Mouse (Mus musculus): ENCODE results near the gene Zfp354c.

The Zfp354c gene

DNA sequence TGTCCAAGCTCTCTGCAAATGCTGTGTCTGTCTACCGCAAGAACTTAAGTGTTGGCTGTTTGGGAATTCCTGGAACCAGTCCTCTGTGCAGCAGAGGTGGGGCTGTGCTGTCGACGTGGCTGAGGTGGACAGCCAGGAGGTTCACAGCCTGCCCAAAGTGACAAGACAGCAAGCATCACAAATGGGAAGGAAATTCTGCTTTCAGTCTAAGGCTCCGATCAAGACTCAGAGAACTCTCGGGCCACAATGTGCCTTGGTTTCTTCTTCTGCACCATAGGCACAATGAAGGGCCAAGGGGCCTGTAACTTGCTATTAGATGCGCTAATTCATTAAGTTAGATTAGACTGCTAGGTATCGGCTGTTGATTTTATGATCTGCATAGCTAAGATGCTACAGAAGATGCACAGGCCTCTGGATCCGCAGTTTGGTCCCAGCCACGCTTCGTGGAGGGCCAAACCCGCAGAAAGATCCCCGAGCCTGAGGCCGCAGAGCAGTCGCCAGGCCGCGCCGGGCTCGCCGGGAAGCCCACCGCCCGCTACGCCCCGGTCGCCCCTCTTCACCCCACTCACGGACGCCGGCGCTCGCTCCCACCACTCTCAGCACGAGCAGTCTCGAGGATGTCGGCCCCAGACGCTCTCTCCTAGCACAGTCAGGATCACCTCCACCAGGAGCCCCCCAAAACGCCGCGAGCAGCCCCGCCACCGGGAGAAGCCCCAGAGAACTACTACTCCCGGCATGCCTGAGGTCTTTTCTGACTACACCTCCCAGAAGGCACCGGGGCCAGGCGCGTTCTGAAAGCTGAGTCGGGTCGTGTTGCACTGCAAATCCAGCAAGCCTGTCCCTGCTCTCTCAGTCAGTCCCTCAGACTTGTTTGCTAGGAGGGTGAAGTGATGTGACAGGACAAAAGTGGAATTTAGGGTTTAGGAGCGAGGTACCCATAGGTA is at the start of gene Zfp354c:
Gene Zfp354c, minus strand, starts transcription at position 715 of the 944 bp plus-strand sequence.
- no peak for TF ChIP-seq GATA4 (IDR thresholded peaks at IDR 0.05; ENCODE audit: insufficient replicate concordance, low read length)

DNA sequence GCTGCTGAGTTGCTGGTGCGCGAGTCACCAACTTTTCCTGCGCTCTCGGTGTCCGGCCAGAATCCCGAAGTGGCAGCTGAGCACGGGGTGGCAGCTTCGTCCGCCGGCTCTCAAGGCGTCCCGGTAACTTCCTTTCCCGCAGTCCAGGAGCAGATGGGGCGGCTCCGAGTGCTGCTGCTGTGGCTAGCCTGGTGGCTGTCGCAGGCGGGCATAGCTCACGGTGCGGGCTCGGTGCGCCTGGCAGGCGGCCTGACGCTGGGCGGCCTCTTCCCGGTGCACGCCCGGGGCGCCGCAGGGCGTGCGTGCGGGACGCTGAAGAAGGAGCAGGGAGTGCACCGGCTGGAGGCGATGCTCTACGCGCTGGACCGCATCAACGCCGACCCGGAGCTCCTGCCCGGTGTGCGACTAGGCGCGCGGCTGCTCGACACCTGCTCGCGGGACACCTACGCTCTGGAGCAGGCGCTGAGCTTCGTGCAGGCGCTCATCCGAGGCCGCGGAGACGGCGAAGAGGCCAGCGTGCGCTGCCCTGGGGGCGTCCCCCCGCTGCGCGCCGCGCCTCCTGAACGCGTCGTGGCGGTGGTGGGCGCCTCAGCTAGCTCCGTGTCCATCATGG is 23.6 kb upstream of the Zfp354c start:
- no peak for TF ChIP-seq GATA4 (IDR thresholded peaks at IDR 0.05; ENCODE audit: insufficient replicate concordance, low read length)

DNA sequence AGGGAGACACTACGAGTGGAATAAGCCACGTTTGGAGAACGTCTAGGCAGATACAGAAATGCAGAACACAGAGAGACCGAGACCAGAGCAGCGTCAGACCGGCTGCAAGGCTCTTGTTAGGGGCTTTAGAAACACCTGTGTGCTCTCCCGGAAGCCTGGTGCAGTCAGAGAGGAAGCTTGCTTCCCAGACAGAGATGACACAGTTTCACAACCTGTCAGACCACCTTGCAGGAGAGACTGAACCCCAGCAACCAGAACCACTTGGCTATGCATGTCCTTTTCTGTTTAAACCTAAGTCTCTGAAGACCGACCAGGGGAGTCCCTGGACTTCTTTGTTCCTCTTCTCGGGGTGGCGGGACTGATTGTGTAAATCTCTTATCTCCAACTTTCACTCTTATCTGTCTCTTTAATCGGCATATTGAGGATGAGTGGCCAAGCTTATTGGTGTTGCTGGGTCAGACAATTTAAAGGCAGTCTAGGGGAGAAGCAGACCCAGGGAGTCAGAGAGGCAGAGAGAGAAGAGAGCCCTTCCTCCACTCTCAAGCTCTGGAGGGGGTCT is 22.7 kb upstream of the Zfp354c start, which contains the start of gene Grm6:
Gene Grm6, plus strand, starts transcription at position 509 of the 559 bp plus-strand sequence.
- TF ChIP-seq GATA4 (IDR thresholded peaks at IDR 0.05; ENCODE audit: insufficient replicate concordance, low read length): no peak

DNA sequence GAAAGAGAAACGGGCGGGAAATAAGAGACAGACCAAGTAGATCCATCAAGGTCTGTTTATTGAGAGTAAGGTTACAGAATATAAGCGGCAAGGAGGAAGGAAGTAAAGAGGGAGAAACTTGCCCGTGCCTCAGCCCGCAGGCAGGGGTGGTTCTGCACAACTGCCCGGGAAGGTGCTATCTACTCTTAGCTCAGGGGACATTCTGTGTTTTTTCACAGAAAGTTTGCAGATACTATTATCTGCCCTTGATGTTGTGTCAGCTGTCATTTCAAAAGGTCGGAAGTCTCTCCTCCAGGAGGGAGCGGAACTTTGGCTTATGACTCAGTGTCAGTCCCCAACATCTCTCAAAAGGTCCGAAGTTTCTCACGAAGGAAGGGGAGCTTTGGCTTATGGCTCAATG is 21.8 kb upstream of the Zfp354c start:
- TF ChIP-seq GATA4 (IDR thresholded peaks at IDR 0.05; ENCODE audit: insufficient replicate concordance, low read length): no peak

DNA sequence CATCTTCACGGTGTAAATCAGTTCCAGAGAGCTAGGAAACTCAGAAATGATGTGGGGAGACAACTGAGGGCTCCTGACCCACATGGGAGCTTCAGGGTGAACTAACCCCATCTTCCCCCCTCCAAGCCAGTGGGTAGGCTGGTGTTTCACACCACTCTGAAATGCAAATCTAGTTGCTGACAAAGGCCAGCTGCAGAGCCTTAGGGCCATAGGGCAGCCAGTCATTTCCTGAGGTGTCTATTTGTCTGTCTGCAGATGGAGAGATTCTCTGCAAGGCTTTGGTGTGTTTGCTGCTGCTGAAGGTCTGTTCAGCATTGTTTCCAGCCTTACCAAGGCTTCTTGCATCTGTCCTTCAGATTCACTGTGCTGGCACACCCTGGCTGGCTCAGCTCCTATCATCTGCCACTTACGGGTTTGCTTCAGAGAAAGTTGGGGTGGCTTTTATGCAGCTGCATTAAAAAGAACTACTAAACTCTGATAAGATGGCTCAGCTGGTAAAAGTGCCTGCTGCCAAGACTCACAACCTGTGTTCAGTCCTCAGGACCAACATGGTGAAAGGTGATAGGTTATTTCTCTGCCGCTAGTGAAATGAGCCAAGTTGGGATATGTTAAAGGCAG is 21.1 kb upstream of the Zfp354c start:
- TF ChIP-seq GATA4 (IDR thresholded peaks at IDR 0.05; ENCODE audit: insufficient replicate concordance, low read length): no peak

DNA sequence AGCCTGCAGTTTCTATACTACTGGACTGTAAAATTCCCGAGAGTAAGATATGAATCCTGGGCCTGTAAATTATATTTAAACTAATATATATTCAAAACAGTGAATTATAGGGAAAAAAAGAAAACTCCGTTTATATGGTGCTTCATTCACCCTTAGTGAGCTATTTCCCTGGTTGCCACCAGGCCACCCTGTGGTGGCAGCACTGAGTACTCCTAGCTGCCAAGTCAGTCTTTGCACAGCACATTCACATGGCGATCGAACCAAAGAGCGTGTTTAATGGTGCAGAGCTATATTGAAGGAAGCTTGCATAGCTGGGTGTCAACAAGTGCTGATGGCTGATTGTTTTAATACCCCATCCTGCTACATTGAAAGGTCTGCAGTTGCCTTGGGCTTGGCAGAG is 19.5 kb upstream of the Zfp354c start:
- TF ChIP-seq GATA4 (IDR thresholded peaks at IDR 0.05; ENCODE audit: insufficient replicate concordance, low read length): no peak

DNA sequence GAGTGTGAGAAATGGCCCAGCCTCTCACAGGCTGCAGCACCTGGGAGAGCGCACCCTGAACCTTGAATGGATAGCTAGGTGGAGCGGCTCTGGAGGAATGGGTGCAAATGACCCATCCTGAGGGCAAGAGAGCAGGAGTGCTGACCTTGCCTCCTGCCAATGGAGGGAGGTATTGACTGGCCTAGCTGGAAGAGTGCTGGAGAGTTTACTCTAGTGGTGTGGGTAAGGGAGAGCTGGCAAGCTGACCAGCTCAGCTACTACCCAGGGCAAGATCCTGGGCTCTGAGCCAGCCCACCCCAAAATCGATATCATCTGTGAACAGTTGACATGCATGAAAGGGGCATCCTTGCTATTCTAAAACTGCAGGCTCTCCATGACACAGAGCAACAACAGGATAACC is 18.4 kb upstream of the Zfp354c start:
- TF ChIP-seq GATA4 (IDR thresholded peaks at IDR 0.05; ENCODE audit: insufficient replicate concordance, low read length): no peak

DNA sequence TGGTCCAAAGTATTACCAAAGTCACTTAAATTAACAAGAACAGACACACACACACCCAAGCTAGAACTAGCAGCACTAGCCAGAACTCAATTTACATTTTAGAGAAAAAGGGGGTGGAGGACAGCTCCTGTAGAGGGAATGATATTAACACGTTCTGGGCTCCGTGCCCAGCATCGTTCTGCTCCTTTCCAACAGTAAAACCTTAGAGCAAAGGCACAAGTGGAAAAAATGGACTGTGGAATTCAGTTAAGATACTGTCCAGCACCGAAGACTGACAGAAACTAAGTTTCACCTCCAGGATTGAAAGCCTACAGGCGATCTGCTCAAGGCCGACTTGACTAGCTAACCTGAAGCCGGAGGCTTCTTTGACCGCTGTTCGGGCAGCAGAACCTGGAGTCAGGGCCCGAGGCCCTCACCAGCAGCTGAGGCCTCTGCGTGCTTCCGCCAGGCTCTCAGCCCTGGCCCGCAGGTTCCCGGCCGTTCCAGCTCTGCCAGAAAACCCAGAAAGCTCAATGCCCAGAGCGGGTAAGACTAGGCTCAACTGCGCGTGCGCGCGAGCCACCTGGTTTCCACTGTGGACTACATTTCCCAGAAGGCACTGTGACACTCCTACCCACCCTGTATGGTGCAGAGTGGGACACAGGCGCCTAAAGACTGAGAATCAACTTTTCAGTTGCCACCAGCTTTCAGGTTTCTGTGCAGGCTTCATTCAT is 13.7 kb upstream of the Zfp354c start, which contains the start of gene Zfp879:
Gene Zfp879, minus strand, starts transcription at position 530 of the 713 bp plus-strand sequence.
- TF ChIP-seq GATA4 (IDR thresholded peaks at IDR 0.05; ENCODE audit: insufficient replicate concordance, low read length): no peak

DNA sequence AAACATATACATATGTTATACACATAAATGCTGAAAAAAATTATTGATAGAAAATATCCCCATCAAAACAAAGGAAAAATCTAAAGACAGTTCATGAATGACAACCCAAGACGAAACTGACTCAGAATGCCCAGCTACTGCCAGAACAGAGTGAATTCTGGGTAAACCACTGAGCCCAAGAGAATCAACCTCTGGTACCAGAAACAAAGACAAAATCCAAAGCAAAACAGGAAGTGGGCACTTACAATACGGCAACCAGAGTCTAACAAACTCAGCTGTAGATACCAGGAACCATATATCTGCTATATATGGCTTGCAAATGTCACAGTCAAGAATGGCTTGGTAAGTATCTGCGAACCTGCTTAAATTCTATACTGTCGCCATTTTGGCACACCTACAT is 8.2 kb upstream of the Zfp354c start:
- no peak for TF ChIP-seq GATA4 (IDR thresholded peaks at IDR 0.05; ENCODE audit: insufficient replicate concordance, low read length)

DNA sequence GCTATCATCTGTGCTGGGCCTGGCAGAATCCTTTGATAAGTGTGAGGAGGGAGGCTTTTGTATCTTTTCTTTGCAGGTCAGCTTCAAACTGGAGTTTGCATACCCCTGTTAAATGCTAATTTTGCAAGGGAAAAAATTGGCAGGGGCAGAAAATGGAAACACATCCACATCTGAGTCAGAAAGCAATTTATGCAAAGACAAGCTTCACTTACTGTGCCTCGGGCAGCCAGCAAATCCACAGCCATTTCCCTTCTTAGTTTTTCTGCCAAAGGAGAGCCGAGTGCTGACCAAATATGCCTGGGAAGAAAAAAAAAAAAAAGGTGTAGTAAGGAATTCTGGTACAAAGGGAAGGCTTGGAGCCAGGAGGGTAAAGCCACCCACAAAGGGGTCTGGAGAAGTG is 1.3 kb downstream of the Zfp354c start:
- no peak for TF ChIP-seq GATA4 (IDR thresholded peaks at IDR 0.05; ENCODE audit: insufficient replicate concordance, low read length)

DNA sequence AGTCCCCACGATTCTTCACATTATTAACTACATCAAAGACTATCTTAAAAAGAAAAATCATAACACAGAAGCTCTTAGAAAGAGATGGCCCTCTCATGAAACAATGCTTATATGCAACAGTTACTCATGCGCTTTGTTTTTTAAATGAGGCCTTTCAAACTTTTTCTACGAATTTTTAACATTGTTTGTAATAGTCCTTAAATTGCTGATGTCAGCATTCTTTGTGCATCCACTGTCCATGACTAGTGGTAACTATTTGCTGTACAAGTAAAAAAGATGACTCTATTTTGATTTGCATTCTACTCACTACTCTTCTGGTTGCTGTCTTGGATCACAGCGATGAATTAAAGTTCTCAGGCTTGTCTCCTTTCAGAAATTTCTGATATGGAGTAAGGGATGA is 13.3 kb downstream of the Zfp354c start:
- no peak for TF ChIP-seq GATA4 (IDR thresholded peaks at IDR 0.05; ENCODE audit: insufficient replicate concordance, low read length)

DNA sequence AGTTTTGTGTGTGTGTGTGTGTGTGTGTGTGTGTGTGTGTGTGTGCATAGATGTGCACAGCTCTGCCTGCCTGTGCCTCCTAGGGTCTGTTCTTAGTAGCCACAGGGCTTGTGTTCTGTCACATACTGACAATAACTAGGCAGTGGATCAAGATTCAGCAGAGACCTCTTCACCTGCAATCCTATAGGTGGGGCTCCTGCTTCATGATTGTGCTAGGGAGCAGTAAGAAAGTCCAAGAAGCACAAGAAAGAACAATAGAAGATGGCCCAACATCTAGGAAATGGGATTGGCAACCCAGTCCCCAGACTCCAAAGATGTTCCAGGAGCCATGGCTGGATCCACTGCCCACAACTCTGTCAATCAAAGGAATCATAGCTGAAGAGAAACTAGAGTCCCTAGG is 28.7 kb downstream of the Zfp354c start:
- no peak for TF ChIP-seq GATA4 (IDR thresholded peaks at IDR 0.05; ENCODE audit: insufficient replicate concordance, low read length)

DNA sequence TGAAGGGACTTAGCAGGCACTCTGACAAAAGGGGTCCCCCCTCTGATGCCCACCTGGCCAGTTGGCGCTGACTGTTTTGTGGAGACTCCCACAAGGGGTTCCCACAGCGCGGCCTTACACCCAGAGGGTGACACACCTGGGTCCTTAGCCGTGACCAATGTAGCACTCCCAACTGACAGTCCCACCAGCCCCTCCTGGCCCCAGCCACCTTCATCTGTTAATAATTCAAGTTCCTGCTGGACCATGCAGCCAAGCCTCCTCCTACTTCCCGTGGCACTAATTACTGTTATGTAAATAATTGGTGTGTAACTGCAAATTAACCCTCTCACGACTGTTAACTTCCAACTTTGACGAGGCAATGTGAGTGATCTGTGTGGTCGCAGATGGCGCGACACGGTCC is 29.9 kb downstream of the Zfp354c start:
- no peak for TF ChIP-seq GATA4 (IDR thresholded peaks at IDR 0.05; ENCODE audit: insufficient replicate concordance, low read length)

DNA sequence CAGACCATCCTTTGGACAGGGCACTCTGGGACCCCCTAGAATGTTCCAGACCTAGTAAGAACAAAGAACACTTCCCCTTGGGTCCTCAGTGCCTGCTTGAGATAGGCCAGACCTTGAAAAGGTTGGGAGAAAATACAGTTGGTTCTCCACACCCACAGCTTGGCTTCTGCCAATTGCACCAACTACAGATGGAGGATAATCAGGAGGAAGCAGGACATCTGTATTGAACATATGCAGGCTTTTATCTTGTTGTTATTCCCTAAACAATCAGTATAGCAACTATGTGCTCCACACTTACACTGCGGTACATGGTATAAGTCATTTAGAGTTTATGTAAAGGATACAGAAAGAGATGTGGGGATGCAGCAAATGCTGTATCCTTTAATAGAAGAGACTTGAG is 56.5 kb downstream of the Zfp354c start:
- no peak for TF ChIP-seq GATA4 (IDR thresholded peaks at IDR 0.05; ENCODE audit: insufficient replicate concordance, low read length)
